Mouse (Mus musculus): ENCODE measurements at regions not wholly inside any gene's neighbourhood (a gene's known extent, or its start where the extent isn't known, plus 50 kb on each side); places are given as distances from the start of the nearest gene placed in this dataset.
"Not testable (repeated sequence)": the region's sequence is repeated elsewhere in the genome, so short reads cannot be mapped to it uniquely, and the experiment has no call there.

GRCm38 (mm10) chr3:54545393-54545792 is 147.2 kb upstream of the Supt20 start:
- no peak for DNase-seq

GRCm38 (mm10) chr3:54551908-54552307 is 140.7 kb upstream of the Supt20 start:
- DNase-seq: no peak

GRCm38 (mm10) chr3:54555954-54556353 is 136.7 kb upstream of the Supt20 start:
- no peak for DNase-seq

DNA sequence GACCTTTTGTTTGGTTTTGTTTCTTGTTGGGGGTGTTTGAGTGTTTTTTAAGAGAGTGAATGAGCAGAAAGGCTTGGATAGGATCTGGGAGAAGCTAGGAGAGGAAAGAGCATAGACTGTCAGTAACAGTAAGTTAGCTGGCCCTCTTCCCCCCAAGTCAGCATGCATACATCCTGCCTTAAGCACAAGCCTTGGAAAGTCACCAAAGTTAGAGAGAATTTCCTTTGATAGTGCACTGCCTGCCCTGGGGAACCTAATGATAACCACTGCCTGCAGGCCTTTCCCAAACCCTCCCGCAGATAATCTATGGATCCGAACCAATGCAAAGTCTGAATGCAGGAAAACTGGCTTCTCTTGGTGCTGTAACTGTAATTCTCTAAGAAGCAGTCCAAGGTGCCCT is 133.6 kb upstream of the Supt20 start:
- DNase-seq: no peak

- DNase-seq: no peak
Measured at GRCm38 (mm10) chr3:54559527-54559926, 133.1 kb upstream of the Supt20 start.

GRCm38 (mm10) chr3:54560056-54560922 is 132.3 kb upstream of the Supt20 start:
- DNase-seq: no peak

- peak; percentile 7 to 21 for DNase-seq
Measured at GRCm38 (mm10) chr3:54567329-54567728, 125.3 kb upstream of the Supt20 start.

DNA sequence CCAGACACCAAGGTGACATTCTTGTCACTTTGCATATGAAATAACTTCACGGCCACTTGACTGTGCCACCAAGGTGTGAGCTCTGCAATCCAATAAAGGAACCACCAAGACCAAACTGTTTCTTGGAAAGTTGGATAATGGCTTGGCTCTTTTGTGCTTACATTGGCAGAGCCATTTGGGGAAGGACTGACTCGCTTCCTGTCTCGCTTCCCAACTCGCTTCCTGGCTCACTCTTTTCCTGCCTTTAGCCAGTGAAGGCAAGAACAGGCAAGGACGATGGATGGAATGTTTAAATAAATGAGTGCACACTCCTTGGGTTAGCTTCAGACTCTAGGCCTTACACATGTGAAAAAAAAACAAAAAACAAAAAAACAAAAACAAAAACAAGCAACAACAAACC is 124.5 kb upstream of the Supt20 start:
- no peak for DNase-seq

DNA sequence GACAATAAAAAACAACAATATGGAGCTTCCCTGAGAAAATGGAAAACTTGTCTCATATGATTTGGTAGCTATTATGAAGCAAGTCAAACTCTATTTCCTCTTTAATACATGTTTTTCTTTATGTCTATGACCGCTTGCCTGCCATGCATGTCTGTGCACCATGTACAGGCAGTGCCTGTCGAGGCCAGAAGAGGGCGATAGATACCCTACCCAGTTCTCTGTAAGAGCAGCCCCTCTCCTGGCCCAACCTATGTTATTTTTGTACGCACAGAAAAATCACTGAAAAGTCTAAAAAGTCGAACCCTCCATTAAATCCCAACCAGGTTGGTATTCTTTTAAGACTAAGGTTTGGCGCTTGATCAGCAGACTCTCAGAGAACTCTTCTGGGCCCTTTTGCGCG is 122.1 kb upstream of the Supt20 start:
- no peak for DNase-seq

DNA sequence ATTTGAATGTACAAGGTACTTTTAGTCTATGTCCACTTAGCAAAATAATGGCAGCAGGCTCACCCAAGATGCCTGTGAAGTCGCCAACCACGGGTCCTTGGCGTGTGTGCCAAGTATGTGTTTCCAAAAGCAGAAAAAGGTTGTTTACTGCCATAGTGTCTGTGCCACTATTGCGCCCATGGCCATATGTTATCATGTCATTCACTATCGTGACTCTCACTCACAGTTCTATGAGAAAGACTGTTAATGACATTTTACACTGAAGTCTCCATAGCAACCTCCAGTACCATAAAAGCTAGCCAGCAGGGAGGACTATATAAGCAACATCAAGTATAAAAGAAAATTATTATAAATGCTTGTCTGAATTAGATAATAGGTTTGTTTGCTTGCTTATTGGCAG is 114.8 kb upstream of the Supt20 start:
- no peak for DNase-seq

- DNase-seq: no peak
Measured at GRCm38 (mm10) chr3:54579425-54579824, 113.2 kb upstream of the Supt20 start.

GRCm38 (mm10) chr3:54580339-54580738 is 112.3 kb upstream of the Supt20 start:
- no peak for DNase-seq

GRCm38 (mm10) chr3:54585781-54586180 is 106.8 kb upstream of the Supt20 start:
- not testable (repeated sequence) for DNase-seq

GRCm38 (mm10) chr3:54587127-54587995 is 105.2 kb upstream of the Supt20 start:
- DNase-seq: no peak

GRCm38 (mm10) chr3:54588198-54588597 is 104.4 kb upstream of the Supt20 start:
- no peak for DNase-seq

GRCm38 (mm10) chr3:54589976-54590375 is 102.6 kb upstream of the Supt20 start:
- DNase-seq: peak; percentile 53 to 62

DNA sequence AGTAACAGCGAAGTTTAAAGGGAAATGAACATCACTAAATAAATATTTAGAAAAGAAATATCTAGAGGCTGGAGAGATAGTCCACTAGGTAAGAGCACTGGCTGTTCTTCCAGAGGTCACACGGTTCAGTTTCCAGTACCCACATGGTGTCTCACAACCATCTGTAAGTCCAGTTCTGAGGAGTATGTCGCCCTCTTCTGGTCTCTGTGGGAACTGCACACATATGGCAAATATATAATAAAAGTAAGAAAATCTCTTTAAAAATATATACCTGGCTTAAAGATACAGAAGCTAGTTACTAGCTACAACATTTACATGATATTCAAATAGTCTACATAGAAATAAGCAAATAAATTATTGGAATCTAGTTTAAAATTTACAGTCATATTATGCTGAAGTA is 101.4 kb upstream of the Supt20 start:
- DNase-seq: no peak

DNA sequence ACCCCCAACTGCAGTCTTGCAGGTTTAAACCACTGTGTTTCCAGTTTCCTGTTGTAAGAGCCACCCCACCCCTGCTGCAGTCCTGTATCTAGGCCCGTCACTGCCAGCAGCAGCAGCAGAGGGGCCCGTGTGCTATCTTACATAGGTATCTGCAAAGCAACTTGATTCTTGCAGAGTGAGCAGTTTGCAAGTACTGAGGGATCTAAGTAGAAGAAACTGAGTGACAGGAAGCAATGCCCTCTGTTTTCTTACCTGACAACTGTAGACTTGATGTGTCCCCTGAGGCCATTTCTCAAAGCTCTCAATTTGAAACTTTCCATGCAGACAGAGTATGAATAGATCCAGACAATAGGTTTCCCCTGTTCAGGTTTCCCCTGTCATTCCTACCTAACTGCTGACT is 100.5 kb upstream of the Supt20 start:
- DNase-seq: peak in 1 of 2 experiments; percentile 15

GRCm38 (mm10) chr3:54592655-54593428 is 99.8 kb upstream of the Supt20 start:
- DNase-seq: peak in 1 of 2 experiments; percentile 15

- no peak for DNase-seq
Measured at GRCm38 (mm10) chr3:54595193-54595592, 97.4 kb upstream of the Supt20 start.

DNA sequence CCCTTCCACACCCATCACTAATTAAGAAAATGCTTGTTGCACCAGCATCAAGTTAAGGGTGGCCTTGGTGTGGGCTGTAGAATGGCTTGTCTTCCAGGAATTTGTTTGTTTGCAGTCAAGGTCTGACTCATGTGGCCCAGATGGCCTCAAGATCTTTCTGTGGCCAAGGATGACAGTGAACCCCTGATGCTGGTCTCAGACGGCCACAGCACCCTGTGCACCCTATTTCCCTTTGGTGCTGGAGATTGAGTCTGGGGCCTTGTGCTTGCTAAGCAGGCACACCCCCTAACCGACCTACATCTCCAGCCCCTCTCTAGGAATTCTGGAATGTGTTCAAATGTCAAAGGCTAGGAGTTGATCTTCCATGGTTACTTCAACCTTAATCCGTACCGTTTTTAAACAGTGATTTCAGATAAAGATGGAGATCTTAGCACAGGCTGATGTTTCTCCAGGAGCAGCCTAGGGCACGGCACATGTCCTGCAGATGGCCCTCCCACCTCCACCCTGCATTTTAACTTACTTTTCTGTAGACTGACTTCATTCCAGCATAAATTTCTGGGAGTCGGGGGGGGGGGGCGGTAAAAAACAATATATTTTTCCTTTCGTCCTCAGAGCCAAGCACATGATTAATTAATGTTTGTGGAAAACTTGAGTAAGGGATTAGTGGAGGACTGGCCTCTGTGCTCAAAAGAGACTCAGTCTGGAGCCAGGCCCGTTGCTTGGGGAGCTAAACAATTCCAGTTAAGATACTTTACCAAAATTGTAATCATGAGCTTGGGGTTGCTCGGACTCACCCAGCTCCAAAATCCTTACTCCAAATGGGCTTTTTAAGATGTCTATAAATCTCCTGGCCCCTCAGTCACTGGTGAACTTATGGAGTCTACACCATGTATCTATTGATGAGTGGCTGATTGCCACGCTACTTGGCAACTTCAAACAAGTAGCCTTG is 95.0 kb upstream of the Supt20 start:
- DNase-seq: no peak

DNA sequence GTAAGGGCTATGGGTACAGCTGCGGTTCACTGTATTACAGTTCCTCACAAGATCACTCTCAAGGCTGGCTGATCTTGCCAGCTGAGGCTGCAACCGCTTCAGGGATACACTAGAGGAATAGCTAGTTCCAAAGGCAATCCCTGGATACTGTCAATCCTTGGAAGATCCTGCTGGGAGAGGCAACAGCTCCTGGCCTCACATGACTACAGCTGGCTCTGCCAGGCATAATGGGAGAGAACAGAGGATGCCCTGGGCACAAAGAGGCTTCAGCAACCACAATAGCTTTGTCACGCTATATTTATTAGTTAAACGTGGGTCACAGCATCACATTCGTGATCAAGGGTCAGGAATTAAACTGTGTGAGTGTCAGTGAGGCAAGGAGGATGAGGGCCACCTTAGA is 94.3 kb upstream of the Supt20 start:
- DNase-seq: no peak
